Mouse (Mus musculus) G1E (cell line): ENCODE measurements around the gene Otud7b.

Experiments used
- CTCF ChIP-seq: IDR thresholded peaks from 2 replicates; pipeline ENCODE4 v1.5.1; 2012; ENCODE audit warnings: low read depth, low read length, inconsistent platforms, mixed read lengths
- GATA1 ChIP-seq: IDR thresholded peaks from 2 replicates; pipeline ENCODE4 v1.6.1; 2012; ENCODE audit warnings: borderline replicate concordance, low read length, inconsistent platforms, mixed read lengths
- GATA2 ChIP-seq: IDR thresholded peaks from 2 replicates; pipeline ENCODE4 v1.6.1; 2012; ENCODE audit warnings: low read depth, low read length, inconsistent platforms, borderline replicate concordance
- POLR2AphosphoS5 ChIP-seq: IDR thresholded peaks from 2 replicates; pipeline ENCODE4 v1.6.1; 2012; ENCODE audit warnings: low read depth, low read length, inconsistent platforms; ENCODE audit not compliant: insufficient replicate concordance
- TAL1 ChIP-seq: conservative IDR thresholded peaks from 2 replicates; pipeline ENCODE4 v1.6.1; 2012; ENCODE audit warnings: low read depth, low read length, inconsistent platforms, mixed read lengths

GRCm38 (mm10) chr3:96058231-96058896, 46.0 kb upstream of the Otud7b start, which contains the start of gene Vps45:
- TF ChIP-seq CTCF (no peak), GATA1 (no peak), TAL1 (no peak), POLR2AphosphoS5 (no peak), GATA2 (no peak)
